Mouse (Mus musculus): ENCODE results near the gene Marcksl1.
A peak's percentile ranks its signal among the peaks of the same experiment; 100 is the strongest.

GRCm38 (mm10) chr4:129549306-129549705, 35.9 kb downstream of the Marcksl1 start:
- TF ChIP-seq CTCF (IDR thresholded peaks at IDR 0.05; ENCODE audit: low read depth, low read length) (peak; percentile 54), GATA1 (IDR thresholded peaks at IDR 0.05; ENCODE audit: borderline replicate concordance, low read length) (no peak), TAL1 (conservative IDR thresholded peaks at IDR 0.05; ENCODE audit: low read depth, low read length) (no peak), GATA2 (IDR thresholded peaks at IDR 0.05; ENCODE audit: borderline replicate concordance, low read depth, low read length) (no peak)

All from G1E (cell line).